Mouse (Mus musculus) kidney, postnatal 4 days (tissue): ENCODE measurements around the gene Dpp7.

Source experiments
- DNase-seq, 2 experiments: peaks; one replicate each; pipeline ENCODE4 v3.0.0; 2021; ENCODE audit warnings: mixed read lengths in 2 of 2

Gene Dpp7

DNA sequence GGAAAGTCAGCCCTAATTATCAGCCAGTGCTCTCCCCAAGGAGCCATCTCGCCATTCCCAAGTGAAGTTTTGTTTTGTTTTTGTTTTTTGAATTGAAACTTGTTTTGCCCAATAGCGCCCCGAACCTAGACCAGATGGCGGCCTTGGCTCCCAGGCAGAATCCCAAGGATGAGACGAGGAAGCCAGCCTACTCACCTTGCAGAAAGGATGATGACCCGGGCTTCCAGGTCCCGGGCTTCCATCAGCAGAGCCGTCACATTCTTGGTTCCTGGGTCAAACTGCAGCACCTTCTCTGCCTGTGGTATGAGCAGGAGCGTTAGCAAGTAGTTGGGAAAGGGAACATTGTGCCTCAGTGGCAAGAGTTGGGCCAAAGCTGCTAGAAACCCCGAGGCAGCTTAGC is 46.0 kb downstream of the Dpp7 start:
- no peak for DNase-seq

DNA sequence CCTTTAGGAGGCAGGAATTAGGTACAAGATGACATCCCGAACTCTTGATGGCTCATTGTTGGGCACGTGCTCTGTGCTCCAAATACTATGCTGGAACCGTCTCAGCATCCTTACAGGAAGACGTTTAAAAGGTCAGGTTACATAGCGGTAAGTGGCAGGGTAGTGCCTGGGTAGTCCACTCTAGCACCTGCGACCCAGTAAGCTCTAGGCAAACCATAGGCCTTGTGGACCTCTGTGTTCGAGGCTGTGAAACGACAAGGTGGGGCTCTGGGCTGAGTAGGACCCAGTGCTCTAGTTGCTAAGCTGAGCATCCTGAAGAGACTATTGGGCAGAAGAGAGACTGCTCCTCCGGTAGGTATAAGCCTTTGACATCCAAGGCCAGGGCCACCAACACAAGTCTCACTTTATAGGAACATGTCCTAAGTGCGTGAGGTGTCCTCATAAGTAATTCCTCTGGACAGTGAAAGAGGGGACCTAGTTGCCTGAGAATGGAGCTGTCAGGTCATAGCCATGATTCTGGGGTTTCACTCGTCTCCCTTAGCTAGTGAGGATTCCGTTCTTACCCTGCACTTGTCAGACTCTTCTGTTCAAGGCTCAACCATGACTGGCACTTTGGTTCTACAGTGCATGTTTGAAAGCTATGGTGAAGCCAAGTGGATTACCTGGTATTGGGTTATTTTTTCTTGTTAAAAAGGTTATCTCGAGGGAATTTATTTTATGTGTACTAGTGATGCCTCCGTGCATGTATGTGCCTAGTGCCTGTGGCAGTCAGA is 50.4 kb downstream of the Dpp7 start:
- no peak for DNase-seq

DNA sequence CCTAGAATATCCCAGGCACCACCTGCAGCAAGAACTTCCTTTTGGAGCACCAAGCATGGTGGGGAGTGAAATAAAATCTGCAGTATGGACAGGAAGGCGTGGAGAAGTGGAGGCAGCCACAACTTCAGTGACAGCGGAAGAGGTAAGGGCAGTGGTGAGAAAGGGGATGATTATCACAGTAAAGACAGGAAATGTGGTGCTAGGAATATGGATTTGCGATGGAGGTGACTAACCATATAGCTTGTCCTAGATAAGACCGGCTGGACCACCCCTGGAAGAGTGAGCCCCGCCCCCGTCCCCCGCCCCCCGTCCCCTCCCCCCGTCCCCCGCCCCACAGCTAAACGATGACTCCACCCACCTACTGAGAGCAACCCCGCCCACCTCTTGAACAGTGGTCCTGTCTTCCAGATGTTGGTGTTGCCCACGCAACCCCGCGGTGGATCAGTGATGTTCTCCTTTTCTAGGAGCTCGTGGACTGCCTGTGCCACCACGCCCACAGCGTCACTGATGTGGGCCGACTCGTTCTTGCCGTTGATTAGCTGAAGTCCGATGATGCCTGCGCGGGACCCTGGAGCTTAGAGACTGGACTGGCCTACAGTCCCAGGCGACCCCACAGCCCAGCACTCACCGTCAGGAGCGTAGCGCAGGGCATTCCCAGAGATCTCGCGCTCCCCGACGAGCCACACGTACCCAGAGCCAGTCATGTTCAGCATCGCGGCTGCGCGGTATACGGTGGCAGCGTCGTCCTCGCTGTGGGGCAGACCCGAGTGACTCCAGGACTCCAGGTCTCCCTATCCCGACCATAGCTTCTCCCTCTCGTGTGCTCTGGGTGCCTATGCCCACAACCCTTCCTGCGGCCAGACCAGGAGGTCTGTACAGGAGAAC is 51.3 kb downstream of the Dpp7 start:
- peak; percentile 53 to 68 for DNase-seq

DNA sequence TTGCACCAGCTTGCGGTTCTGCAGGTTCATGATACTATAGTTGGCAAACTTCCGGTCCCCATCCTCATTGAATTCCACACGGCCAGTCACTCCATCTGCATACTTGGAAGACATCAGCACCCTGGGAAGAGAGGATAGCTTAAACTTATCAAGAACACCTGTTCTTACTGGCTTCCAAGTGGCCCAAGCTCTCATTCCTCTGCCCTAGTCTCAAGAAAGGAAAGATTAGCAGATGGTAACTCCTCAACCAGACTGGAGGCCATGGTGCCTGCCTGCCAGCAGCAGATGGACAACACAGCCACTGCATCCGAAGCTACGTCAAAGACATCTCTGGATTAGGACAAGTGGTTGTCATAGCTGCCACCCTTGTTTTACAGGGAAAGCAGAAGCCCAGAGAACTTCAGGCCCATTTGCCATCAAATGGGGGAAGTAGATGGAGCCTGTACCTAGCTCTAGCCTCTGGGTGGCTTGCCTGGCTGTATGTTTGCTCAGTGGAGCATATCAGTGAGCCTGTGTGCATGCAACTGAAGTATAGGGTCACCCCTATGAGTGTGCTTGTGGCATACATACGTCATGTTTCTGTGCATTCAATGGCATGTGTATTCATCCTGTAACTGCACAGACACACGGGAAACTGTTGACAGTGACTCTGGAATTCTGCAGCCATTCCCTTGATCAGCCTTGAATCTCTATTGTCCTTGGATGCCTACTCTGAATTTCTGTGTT is 52.1 kb downstream of the Dpp7 start:
- no peak for DNase-seq

DNA sequence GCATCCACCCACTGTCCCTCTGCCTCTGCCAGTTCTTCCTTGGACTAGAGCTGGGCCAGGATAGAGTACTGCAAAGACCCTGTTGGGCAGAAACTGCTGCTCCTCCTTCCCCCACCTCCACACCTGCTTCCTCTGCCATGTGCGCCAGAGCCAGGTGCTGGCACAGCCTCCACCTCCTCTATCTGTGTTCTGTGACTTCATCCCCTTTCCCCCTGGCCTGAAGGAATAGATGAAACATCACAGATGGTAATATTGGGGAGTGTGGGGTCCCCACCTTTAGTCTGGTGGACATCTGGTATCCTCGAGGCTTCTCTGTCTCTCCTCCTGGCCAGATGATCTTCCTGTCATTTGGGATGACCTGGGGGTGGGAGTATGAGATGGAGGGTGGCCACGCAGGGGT is 52.7 kb downstream of the Dpp7 start:
- no peak for DNase-seq
